Mouse (Mus musculus) heart, embryonic 16.5 days (tissue): ENCODE data around the gene Faf2. TPM values are rescaled to one million over a fixed set of nuclear protein-coding genes. Genes with fewer than 3 reads are reported as not detected.
A peak's percentile ranks its signal among the peaks of the same experiment; 100 is the strongest.

Source experiments
- ATAC-seq: fragments of 200-750 bp; cut with Nextera tagmentation; replicated peaks from 2 replicates; pipeline ENCODE4 v1.8.0; 2017; ENCODE audit warnings: moderate number of reproducible peaks; ENCODE audit not compliant: insufficient read depth, low FRiP score; ENCODE audit errors: extremely low read depth
- H3K27ac ChIP-seq: fragments of 300-500 bp; sonication (generic); 2 replicates; pipeline ENCODE4 v1.5.1; 2014; ENCODE audit warnings: mild to moderate bottlenecking, low read length, control low read depth, moderate library complexity
- H3K27me3 ChIP-seq: fragments of 300-500 bp; sonication (generic); 2 replicates; pipeline ENCODE4 v1.6.1; 2014; ENCODE audit warnings: low read length, mixed read lengths; ENCODE audit not compliant: control insufficient read depth, insufficient read depth
- H3K36me3 ChIP-seq: fragments of 300-500 bp; sonication (generic); 2 replicates; pipeline ENCODE4 v1.6.1; 2014; ENCODE audit not compliant: control insufficient read depth, insufficient read depth
- H3K4me1 ChIP-seq: fragments of 300-500 bp; sonication (generic); 2 replicates; pipeline ENCODE4 v1.6.1; 2014; ENCODE audit warnings: low read length, mixed read lengths; ENCODE audit not compliant: control insufficient read depth, insufficient read depth
- H3K4me2 ChIP-seq: fragments of 300-500 bp; sonication (generic); 2 replicates; pipeline ENCODE4 v1.6.1; 2014; ENCODE audit warnings: low read depth, mild to moderate bottlenecking, control low read depth, low read length
- H3K4me3 ChIP-seq: fragments of 300-500 bp; sonication (generic); 2 replicates; pipeline ENCODE4 v1.5.1; 2014; ENCODE audit warnings: mild to moderate bottlenecking, control low read depth, low read length
- H3K9ac ChIP-seq: fragments of 300-500 bp; sonication (generic); 2 replicates; pipeline ENCODE4 v1.6.1; 2014; ENCODE audit warnings: low read length, control low read depth
- H3K9me3 ChIP-seq: fragments of 300-500 bp; sonication (generic); replicated peaks from 2 replicates; pipeline ENCODE4 v1.6.1; 2016; ENCODE audit warnings: low read length; ENCODE audit not compliant: control insufficient read depth
- WGBS: fragments of 180-500 bp; shearing (Covaris S2); extraction: QIAGEN DNeasy Blood & Tissue Kit; methylation state at CpG from one replicate; pipeline ENCODE4 v1.1.7; 2014; 5-methylcytosine and 5-hydroxymethylcytosine counted together
- polyA plus RNA-seq: library from polyadenylated mRNA; unstranded; fragments of >200 nt; fragmentation: Nextera tagmentation; extraction: Ambion mirVana; gene quantifications from 2 replicates; pipeline ENCODE4 v1.2.1, GENCODE M21; 2015

Faf2 gene
- polyA plus RNA-seq, result 39.8 and 42.7 TPM in 2 replicates

DNA sequence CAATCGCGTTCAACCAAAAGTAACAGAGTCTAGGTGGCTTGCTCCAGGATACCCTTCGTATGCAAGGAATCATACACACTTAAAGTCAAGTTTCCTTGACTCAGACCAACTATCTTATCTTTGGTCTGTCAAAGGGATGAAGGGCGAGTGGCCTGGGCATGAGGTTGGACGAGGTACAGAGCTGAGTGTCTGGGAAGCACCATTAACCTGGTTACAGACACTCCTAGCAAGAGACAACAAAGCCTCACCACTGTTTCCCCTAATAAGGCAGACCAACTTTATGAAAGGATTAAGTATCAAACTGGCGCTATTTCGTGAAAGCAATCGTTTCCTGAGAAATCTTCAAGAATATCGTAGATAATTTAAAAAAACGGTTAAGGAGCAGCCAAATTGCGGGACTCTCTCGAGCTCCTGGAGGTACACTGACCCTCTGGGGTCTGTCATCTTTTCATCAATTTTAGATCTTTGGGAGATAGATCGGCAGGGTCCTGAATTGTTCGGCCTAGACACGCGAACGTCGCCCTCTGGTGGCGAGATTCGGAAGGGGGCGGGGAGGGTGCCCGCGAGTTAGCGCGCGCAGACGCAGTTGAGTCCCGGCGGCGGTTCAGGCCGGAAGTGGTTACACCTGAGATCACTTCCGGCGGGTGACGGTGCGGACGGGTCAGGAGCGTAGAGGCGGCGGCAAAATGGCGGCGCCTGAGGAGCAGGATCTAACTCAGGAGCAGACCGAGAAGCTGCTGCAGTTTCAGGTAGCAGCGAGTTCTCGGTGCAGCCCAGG lies at the start of gene Faf2:
Faf2 (plus strand) TSS at position 630 of the 778 bp plus-strand sequence.
- 8% methylated on average over 44 of the region's 44 CpGs for WGBS
- H3K27me3 ChIP-seq, result no peaks in the 10 kb centered on the region
- H3K4me2 ChIP-seq, result peak within 1 kb of the TSS; percentile 90
- peak within 1 kb of the TSS; percentile 76 for H3K4me3 ChIP-seq
- H3K4me1 ChIP-seq, result peaks cover 17% of the 10 kb centered on the region
- H3K27ac ChIP-seq, result peak within 1 kb of the TSS; percentile 89
- peak within 1 kb of the TSS; percentile 99 for H3K9ac ChIP-seq
- no peaks in the 10 kb centered on the region for H3K9me3 ChIP-seq
- no peaks in the 10 kb centered on the region for H3K36me3 ChIP-seq
- peak; percentile 99 for ATAC-seq

DNA sequence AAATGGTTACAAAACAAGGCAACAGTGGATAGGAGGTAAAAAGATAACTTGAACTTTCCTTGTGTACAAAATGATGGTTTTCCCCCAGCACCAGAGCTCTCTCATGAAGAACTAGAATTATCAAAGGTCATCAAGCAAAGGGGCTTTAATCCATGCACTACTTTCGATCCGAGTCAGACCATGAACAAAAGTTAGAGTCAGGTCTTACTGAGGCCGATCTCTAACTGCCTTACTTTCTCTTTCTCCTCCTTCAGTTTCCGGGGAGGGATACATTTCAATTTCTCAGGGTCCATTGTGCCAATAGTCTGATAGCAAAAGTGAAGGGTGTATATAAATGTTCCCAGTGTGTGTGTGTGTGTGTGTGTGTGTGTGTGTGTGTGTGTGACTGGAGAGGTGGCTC lies 49.0 kb upstream of the Faf2 start:
- Histone ChIP-seq H3K9me3 (no peaks in the 10 kb centered on the region), H3K4me1 (peaks cover 9% of the 10 kb centered on the region), H3K4me3 (no peak overlapping the region), H3K4me2 (no peak overlapping the region), H3K27ac (no peak overlapping the region), H3K9ac (no peak overlapping the region), H3K27me3 (no peaks in the 10 kb centered on the region), H3K36me3 (no peaks in the 10 kb centered on the region)
- ATAC-seq, result no peak
- WGBS, result 87% methylated on average over 4 of the region's 4 CpGs

DNA sequence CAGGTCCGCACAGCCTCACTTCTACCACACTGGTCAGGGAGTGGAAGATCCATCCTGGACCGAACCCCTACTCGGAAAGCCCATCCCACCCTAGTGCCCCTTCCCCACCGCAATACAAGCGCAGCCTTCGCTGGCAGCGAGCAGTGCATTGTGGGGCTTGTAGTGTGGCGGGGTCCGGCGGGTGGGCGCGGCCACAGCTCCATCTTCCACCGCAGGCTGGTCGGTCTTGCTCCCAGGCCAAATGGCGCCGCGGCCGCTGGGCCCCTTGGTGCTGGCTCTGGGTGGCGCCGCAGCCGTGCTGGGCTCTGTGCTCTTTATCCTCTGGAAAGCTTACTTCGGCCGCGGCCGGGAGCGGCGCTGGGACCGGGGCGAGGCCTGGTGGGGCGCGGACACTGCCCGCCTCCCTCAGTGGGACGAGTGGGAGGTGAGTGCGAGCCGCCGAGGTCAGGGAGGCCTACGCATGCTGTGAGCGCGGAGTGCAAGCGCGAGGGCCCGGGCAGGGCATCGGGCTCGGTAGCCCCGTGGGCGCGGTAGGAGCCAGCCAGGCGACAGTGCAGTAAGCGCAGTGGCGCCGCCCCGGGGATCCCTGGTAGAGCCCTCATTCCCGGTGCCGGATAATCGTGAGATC lies 46.6 kb upstream of the Faf2 start, which contains the start of gene Arl10:
Arl10 (plus strand) TSS at position 162 of the 628 bp plus-strand sequence.
- Histone ChIP-seq H3K4me3 (peak within 1 kb of the TSS; percentile 82), H3K4me2 (peak within 1 kb of the TSS; percentile 87), H3K27me3 (no peaks in the 10 kb centered on the region), H3K4me1 (peaks cover 9% of the 10 kb centered on the region), H3K9me3 (no peaks in the 10 kb centered on the region), H3K9ac (peak within 1 kb of the TSS; percentile 81), H3K27ac (peak within 1 kb of the TSS; percentile 81), H3K36me3 (peaks cover 7% of the 10 kb centered on the region)
- peak; percentile 91 for ATAC-seq
- under 1% methylated on average over 53 of the region's 55 CpGs for WGBS

DNA sequence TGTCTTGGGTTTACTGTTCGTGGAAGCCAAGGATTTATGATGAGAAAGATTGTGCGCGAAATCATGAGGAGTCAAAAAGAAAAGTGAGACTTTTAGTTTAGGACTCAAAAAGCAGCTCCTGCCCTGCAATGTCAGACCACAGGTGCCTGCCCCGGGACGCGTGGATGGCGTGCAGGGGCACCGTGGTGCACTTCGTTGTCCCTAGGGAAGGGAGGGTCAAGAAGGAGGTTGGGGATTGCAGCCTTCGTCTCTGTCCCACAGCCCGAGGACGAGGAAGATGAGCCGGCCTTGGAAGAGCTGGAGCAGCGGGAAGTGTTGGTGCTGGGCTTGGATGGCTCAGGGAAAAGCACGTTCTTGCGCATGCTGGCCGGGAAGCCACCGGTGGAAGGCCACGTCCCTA lies 46.1 kb upstream of the Faf2 start:
- Histone ChIP-seq H3K27me3 (no peaks in the 10 kb centered on the region), H3K9ac (peak overlapping the region; percentile 81), H3K4me2 (peak overlapping the region; percentile 87), H3K4me3 (peak overlapping the region; percentile 82), H3K4me1 (peaks cover 9% of the 10 kb centered on the region), H3K36me3 (peaks cover 9% of the 10 kb centered on the region), H3K9me3 (no peaks in the 10 kb centered on the region), H3K27ac (peak overlapping the region; percentile 81)
- ATAC-seq, result no peak
- 1% methylated on average over 19 of the region's 19 CpGs for WGBS

DNA sequence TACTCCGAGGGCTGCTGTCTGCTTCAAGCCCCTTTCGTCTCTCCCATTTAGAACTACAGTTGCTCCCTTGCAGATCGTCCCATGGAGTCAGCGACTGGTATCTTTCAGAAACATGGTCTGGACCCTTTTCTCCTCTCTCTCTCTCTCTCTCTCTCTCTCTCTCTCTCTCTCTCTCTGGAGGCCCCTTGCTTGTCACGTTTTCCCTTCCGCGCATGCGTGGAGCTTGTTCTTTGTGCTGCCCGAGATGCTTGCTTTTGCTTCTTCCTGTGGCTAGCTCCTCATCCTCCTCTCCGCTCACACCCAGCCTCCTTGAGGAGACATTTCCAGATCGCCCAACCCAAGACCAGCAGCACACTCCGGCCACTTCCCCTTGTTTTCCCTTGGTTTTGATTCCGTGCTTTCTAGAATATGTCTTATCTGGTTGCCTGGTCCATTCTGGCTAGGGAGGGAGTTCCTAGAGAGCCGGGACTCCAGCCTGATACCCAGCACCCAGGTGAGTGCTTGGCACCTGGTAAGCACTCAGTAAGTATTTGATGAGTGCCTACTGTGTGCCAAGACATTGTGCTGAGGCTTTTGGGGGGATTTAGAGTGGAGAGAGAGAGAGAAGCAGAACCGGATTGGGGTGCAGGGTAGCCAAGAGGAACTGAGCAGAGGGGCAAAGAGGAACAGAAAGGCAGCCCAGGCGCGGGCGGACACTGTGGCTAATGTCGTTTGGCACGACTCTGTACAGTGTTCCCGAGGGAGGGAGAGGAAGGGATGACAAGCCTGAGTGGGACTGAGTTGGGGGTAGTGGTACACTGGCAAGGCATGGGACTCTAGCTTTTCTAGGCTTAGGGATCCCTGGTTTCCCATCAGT lies 43.7 kb upstream of the Faf2 start:
- WGBS, result 79% methylated on average over 21 of the region's 21 CpGs
- H3K27ac ChIP-seq, result no peak overlapping the region
- peaks cover 19% of the 10 kb centered on the region for H3K36me3 ChIP-seq
- no peak for ATAC-seq
- H3K9me3 ChIP-seq, result no peaks in the 10 kb centered on the region
- H3K27me3 ChIP-seq, result no peaks in the 10 kb centered on the region
- H3K4me3 ChIP-seq, result no peak overlapping the region
- peaks cover 9% of the 10 kb centered on the region for H3K4me1 ChIP-seq
- H3K4me2 ChIP-seq, result no peak overlapping the region
- H3K9ac ChIP-seq, result no peak overlapping the region

DNA sequence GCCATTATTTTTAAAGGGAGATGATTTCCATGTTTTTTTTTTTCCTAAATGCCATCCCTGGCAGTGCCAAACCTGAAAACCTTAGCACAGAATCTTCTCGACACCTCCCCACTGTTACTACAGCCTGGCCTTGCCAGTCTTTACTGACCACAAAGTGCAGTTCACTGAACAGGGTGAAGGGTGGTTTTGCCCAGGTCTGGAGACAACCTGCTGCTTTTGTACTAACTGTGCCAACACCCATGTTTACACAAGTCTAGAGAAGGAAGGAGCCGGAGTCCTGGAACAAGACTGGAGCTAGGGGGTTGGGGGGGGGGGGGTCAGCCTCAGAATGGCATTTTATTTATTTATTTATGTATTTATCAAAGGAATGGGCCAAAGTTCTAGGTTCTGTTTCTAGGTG lies 40.2 kb upstream of the Faf2 start:
- no peak overlapping the region for H3K4me3 ChIP-seq
- no peak overlapping the region for H3K4me2 ChIP-seq
- no peaks in the 10 kb centered on the region for H3K27me3 ChIP-seq
- no peaks in the 10 kb centered on the region for H3K9me3 ChIP-seq
- no peaks in the 10 kb centered on the region for H3K4me1 ChIP-seq
- H3K27ac ChIP-seq, result no peak overlapping the region
- no peak overlapping the region for H3K9ac ChIP-seq
- 57% methylated on average over 2 of the region's 2 CpGs for WGBS
- ATAC-seq, result no peak
- H3K36me3 ChIP-seq, result peaks cover 43% of the 10 kb centered on the region

DNA sequence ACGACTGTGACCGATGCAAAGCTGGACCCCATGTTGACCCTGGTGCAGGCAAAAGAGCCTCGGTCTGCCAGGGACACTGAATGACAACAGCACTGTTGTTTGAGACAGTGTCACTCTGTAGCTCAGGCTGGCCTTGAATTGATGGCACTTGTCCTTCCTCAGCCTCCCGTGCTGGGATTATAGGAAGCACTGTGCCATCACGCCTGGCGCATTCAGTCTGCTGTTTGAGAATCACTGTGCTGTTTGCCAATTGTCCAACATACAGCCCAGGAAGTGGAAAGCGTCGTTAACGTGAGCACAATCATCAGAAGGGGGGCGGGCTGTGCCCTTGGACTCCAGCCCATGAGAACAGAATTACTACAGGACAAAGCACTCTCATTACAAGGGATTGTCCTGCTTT lies 39.5 kb upstream of the Faf2 start:
- Histone ChIP-seq H3K9me3 (no peaks in the 10 kb centered on the region), H3K4me2 (no peak overlapping the region), H3K4me3 (no peak overlapping the region), H3K27ac (no peak overlapping the region), H3K27me3 (no peaks in the 10 kb centered on the region), H3K36me3 (peaks cover 43% of the 10 kb centered on the region), H3K9ac (no peak overlapping the region), H3K4me1 (no peaks in the 10 kb centered on the region)
- ATAC-seq, result no peak
- 69% methylated on average over 10 of the region's 10 CpGs for WGBS

DNA sequence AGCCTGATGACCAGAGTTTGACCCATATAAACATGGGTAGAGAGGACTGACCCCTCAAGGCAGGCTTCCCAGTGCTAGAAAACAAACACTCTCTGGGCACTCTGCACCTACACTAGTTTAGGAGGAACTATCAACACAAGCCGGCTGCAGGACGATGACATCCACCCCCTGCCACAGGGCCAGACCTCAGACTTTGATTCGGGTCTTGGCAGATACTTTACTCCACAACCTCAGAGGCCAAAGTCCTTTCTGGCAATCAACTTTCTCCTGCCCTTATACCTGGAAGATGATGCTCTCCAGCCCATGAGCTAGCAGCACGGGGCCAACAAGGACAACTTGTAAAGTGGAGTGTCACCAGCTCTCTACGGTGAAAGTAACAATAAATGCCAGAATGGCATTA lies 38.7 kb upstream of the Faf2 start:
- no peak overlapping the region for H3K4me2 ChIP-seq
- ATAC-seq, result no peak
- H3K27ac ChIP-seq, result no peak overlapping the region
- WGBS, result 80% methylated on average over 5 of the region's 5 CpGs
- peaks cover 48% of the 10 kb centered on the region for H3K36me3 ChIP-seq
- H3K4me3 ChIP-seq, result no peak overlapping the region
- no peak overlapping the region for H3K9ac ChIP-seq
- H3K9me3 ChIP-seq, result no peaks in the 10 kb centered on the region
- H3K27me3 ChIP-seq, result no peaks in the 10 kb centered on the region
- no peaks in the 10 kb centered on the region for H3K4me1 ChIP-seq
